Mouse (Mus musculus): ENCODE measurements around the gene Plb1. TPM values are rescaled to one million over a fixed set of nuclear protein-coding genes. Genes with fewer than 3 reads are reported as not detected.

Plb1 gene
- polyA plus RNA-seq, 1 experiment from 2014 or later = 0.30 TPM

- H3K4me1 ChIP-seq = peaks cover 6% of the 10 kb centered on the region
- H3K9ac ChIP-seq = no peak overlapping the region
- no peaks in the 10 kb centered on the region for H3K27me3 ChIP-seq
- ATAC-seq (replicated peaks; ENCODE audit: low FRiP score) = no peak
- H3K27ac ChIP-seq = no peak overlapping the region
- no peak overlapping the region for H3K4me2 ChIP-seq
- no peaks in the 10 kb centered on the region for H3K36me3 ChIP-seq
- no peaks in the 10 kb centered on the region for H3K9me3 ChIP-seq (replicated peaks)
- 88% methylated on average over 4 of the region's 4 CpGs for WGBS
- no peak overlapping the region for H3K4me3 ChIP-seq (replicated peaks)
Observed at GRCm38 (mm10) chr5:32308647-32309046, 76.1 kb downstream of the Plb1 start.

- Histone ChIP-seq H3K4me1 (0 out of 2 replicates have a peak, but pooled peaks cover 5% of the 10 kb centered on the region), H3K27me3 (no peaks in the 10 kb centered on the region), H3K27ac (no peak overlapping the region), H3K36me3 (no peaks in the 10 kb centered on the region), H3K4me2 (no peak overlapping the region), H3K4me3 (replicated peaks) (no peak overlapping the region), H3K9me3 (replicated peaks) (no peaks in the 10 kb centered on the region), H3K9ac (no peak overlapping the region)
- no peak for ATAC-seq (replicated peaks; ENCODE audit: low FRiP score)
- WGBS = 44% methylated on average over 1 of the region's 1 CpGs
Observed at GRCm38 (mm10) chr5:32309714-32310113, 77.2 kb downstream of the Plb1 start.

GRCm38 (mm10) chr5:32310802-32311201 is 78.3 kb downstream of the Plb1 start:
- no peak for ATAC-seq (replicated peaks; ENCODE audit: low FRiP score)
- Histone ChIP-seq H3K27ac (no peak overlapping the region), H3K4me3 (replicated peaks) (no peak overlapping the region), H3K4me2 (no peak overlapping the region), H3K36me3 (no peaks in the 10 kb centered on the region), H3K9ac (no peak overlapping the region), H3K9me3 (replicated peaks) (no peaks in the 10 kb centered on the region), H3K27me3 (no peaks in the 10 kb centered on the region), H3K4me1 (0 out of 2 replicates have a peak, but pooled peaks cover 5% of the 10 kb centered on the region)
- 60% methylated on average over 5 of the region's 5 CpGs for WGBS

GRCm38 (mm10) chr5:32311589-32312166 is 79.2 kb downstream of the Plb1 start:
- Histone ChIP-seq H3K9me3 (replicated peaks) (no peaks in the 10 kb centered on the region), H3K4me1 (0 out of 2 replicates have a peak, but pooled peaks cover 5% of the 10 kb centered on the region), H3K27ac (no peak overlapping the region), H3K4me2 (no peak overlapping the region), H3K4me3 (replicated peaks) (no peak overlapping the region), H3K9ac (no peak overlapping the region), H3K36me3 (no peaks in the 10 kb centered on the region), H3K27me3 (no peaks in the 10 kb centered on the region)
- ATAC-seq (replicated peaks; ENCODE audit: low FRiP score) = no peak; the same call in 1 of the 2 replicates
- WGBS = 59% methylated on average over 3 of the region's 3 CpGs

- WGBS = 68% methylated on average over 6 of the region's 6 CpGs
Observed at GRCm38 (mm10) chr5:32313671-32314070, 81.2 kb downstream of the Plb1 start.

GRCm38 (mm10) chr5:32314731-32315130 is 82.2 kb downstream of the Plb1 start:
- ATAC-seq (replicated peaks; ENCODE audit: low FRiP score) = no peak

More at GRCm38 (mm10) chr5:32313671-32314070, 81.2 kb downstream of the Plb1 start:
- H3K4me2 ChIP-seq = no peak overlapping the region
- H3K4me3 ChIP-seq (replicated peaks) = no peak overlapping the region
- H3K27me3 ChIP-seq = no peaks in the 10 kb centered on the region
- H3K9me3 ChIP-seq (replicated peaks) = no peaks in the 10 kb centered on the region
- no peaks in the 10 kb centered on the region for H3K36me3 ChIP-seq
- no peak overlapping the region for H3K9ac ChIP-seq
- H3K4me1 ChIP-seq = 0 out of 2 replicates have a peak, but pooled peaks cover 5% of the 10 kb centered on the region
- no peak overlapping the region for H3K27ac ChIP-seq
- ATAC-seq (replicated peaks; ENCODE audit: low FRiP score) = no peak

GRCm38 (mm10) chr5:32322146-32322811 is 89.8 kb downstream of the Plb1 start:
- WGBS = 44% methylated on average over 7 of the region's 7 CpGs
- no peak for ATAC-seq (replicated peaks; ENCODE audit: low FRiP score)
- H3K4me1 ChIP-seq = 0 out of 2 replicates have a peak, but pooled peaks cover 6% of the 10 kb centered on the region
- H3K27me3 ChIP-seq = no peaks in the 10 kb centered on the region; the same call in 1 of the 2 replicates
- no peaks in the 10 kb centered on the region for H3K36me3 ChIP-seq
- no peak overlapping the region for H3K27ac ChIP-seq
- H3K4me3 ChIP-seq (replicated peaks) = no peak overlapping the region
- H3K9me3 ChIP-seq (replicated peaks) = no peaks in the 10 kb centered on the region
- H3K4me2 ChIP-seq = peak overlapping the region; percentile 15; the same call in 1 of the 2 replicates
- H3K9ac ChIP-seq = no peak overlapping the region

More at GRCm38 (mm10) chr5:32314731-32315130, 82.2 kb downstream of the Plb1 start:
- H3K9me3 ChIP-seq (replicated peaks) = no peaks in the 10 kb centered on the region
- H3K4me3 ChIP-seq (replicated peaks) = no peak overlapping the region
- 73% methylated on average over 2 of the region's 2 CpGs for WGBS
- H3K4me2 ChIP-seq = no peak overlapping the region
- no peaks in the 10 kb centered on the region for H3K27me3 ChIP-seq
- no peak overlapping the region for H3K27ac ChIP-seq
- H3K9ac ChIP-seq = no peak overlapping the region
- 0 out of 2 replicates have a peak, but pooled peaks cover 5% of the 10 kb centered on the region for H3K4me1 ChIP-seq
- no peaks in the 10 kb centered on the region for H3K36me3 ChIP-seq

- H3K27me3 ChIP-seq = no peaks in the 10 kb centered on the region
- no peak overlapping the region for H3K27ac ChIP-seq
- WGBS = 75% methylated on average over 7 of the region's 7 CpGs
- H3K9ac ChIP-seq = no peak overlapping the region
- H3K4me2 ChIP-seq = no peak overlapping the region
- H3K36me3 ChIP-seq = no peaks in the 10 kb centered on the region
- ATAC-seq (replicated peaks; ENCODE audit: low FRiP score) = no peak
- no peaks in the 10 kb centered on the region for H3K4me1 ChIP-seq
- no peaks in the 10 kb centered on the region for H3K9me3 ChIP-seq (replicated peaks)
- H3K4me3 ChIP-seq (replicated peaks) = no peak overlapping the region
Observed at GRCm38 (mm10) chr5:32328139-32328538, 95.6 kb downstream of the Plb1 start.

GRCm38 (mm10) chr5:32332591-32332990 is 100.1 kb downstream of the Plb1 start:
- Histone ChIP-seq H3K27me3 (no peaks in the 10 kb centered on the region), H3K4me2 (no peak overlapping the region), H3K4me1 (peaks cover 23% of the 10 kb centered on the region), H3K9me3 (replicated peaks) (no peaks in the 10 kb centered on the region), H3K4me3 (replicated peaks) (no peak overlapping the region), H3K36me3 (no peaks in the 10 kb centered on the region), H3K9ac (no peak overlapping the region), H3K27ac (no peak overlapping the region)
- WGBS = 70% methylated on average over 4 of the region's 4 CpGs
- ATAC-seq (replicated peaks; ENCODE audit: low FRiP score) = no peak

- WGBS = 51% methylated on average over 6 of the region's 6 CpGs
- no peak for ATAC-seq (replicated peaks; ENCODE audit: low FRiP score)
- no peaks in the 10 kb centered on the region for H3K9me3 ChIP-seq (replicated peaks)
- H3K9ac ChIP-seq = no peak overlapping the region
- H3K4me3 ChIP-seq (replicated peaks) = no peak overlapping the region
- H3K27me3 ChIP-seq = no peaks in the 10 kb centered on the region
- H3K4me1 ChIP-seq = peaks cover 27% of the 10 kb centered on the region
- no peak overlapping the region for H3K4me2 ChIP-seq
- no peaks in the 10 kb centered on the region for H3K36me3 ChIP-seq
- H3K27ac ChIP-seq = no peak overlapping the region
Observed at GRCm38 (mm10) chr5:32335172-32335571, 102.7 kb downstream of the Plb1 start.

GRCm38 (mm10) chr5:32336092-32336491 is 103.6 kb downstream of the Plb1 start:
- Histone ChIP-seq H3K4me3 (replicated peaks) (no peak overlapping the region), H3K27ac (no peak overlapping the region), H3K27me3 (no peaks in the 10 kb centered on the region), H3K9ac (no peak overlapping the region), H3K4me2 (no peak overlapping the region), H3K9me3 (replicated peaks) (no peaks in the 10 kb centered on the region), H3K36me3 (no peaks in the 10 kb centered on the region), H3K4me1 (peaks cover 27% of the 10 kb centered on the region)
- 39% methylated on average over 5 of the region's 5 CpGs for WGBS
- ATAC-seq (replicated peaks; ENCODE audit: low FRiP score) = no peak

- Histone ChIP-seq H3K27me3 (no peaks in the 10 kb centered on the region), H3K9ac (no peak overlapping the region), H3K36me3 (no peaks in the 10 kb centered on the region), H3K9me3 (replicated peaks) (no peaks in the 10 kb centered on the region), H3K27ac (no peak overlapping the region), H3K4me3 (replicated peaks) (no peak overlapping the region), H3K4me1 (peaks cover 27% of the 10 kb centered on the region), H3K4me2 (no peak overlapping the region)
- WGBS = 61% methylated on average over 1 of the region's 1 CpGs
- ATAC-seq (replicated peaks; ENCODE audit: low FRiP score) = no peak
Observed at GRCm38 (mm10) chr5:32337336-32337735, 104.8 kb downstream of the Plb1 start.

Data from kidney, embryonic 15.5 days (tissue).